Mouse (Mus musculus): ENCODE measurements at regions not wholly inside any gene's neighbourhood (a gene's known extent, or its start where the extent isn't known, plus 50 kb on each side); places are given as distances from the start of the nearest gene placed in this dataset.

DNA sequence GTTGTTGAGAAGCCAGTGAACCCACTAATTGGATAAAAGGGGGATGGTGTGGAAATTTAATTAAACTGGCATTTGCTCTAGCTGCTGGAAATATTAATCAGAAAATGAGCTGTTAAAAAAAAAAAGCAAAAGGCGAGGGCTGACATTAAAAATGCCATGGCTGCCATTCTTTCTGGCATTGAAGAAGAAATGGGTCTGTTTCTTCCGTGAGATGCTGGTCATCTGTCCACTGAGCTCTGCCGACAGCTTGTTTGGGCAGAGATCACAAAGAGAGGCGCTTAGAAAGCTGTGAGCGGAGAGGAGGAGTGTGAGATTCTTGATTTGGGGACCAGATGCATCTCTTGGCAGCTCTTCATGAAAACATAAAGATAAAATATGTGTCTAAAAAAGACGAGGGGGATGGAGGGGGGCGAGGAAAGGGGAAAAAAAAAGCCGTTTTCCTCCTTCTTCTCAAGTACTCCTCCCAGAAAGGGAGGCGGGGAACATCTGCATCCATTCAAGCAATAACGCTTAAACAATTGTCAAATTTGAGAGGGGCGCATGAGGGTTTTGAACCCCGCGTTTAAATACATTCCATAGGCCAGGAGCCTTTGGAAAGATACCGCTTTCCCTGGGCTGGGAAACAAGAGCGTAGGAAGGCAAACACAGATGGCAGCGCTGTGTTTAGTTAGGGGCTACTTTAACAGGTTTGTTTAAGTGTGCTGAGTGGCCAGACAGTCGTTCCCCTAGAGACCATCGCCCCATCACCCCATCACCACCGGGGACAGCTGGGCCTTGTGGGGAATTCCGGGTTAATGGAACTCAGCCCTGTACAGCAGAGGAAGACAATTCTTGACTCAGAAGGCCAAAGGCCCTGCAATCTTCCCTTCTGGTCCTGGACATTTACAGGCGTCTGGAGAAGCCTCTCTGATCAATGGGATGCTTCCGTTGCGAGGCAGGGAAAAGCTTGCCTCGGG is 109.2 kb upstream of the Slit3 start:
- 61% methylated on average over 24 of the region's 24 CpGs for whole genome bisulfite sequencing (ENCODE audit: insufficient replicate concordance)
- Histone ChIP-seq H3K4me2 (no peak overlapping the region), H3K4me3 (replicated peaks) (no peak overlapping the region), H3K9me3 (replicated peaks) (no peaks in the 10 kb centered on the region), H3K27ac (no peak overlapping the region), H3K4me1 (replicated peaks) (no peaks in the 10 kb centered on the region), H3K36me3 (no peaks in the 10 kb centered on the region), H3K9ac (no peak overlapping the region), H3K27me3 (no peaks in the 10 kb centered on the region; the same call in 1 of the 2 replicates)
- ATAC-seq (ENCODE audit: low read depth) (no peak), DNase-seq (no peak)

DNA sequence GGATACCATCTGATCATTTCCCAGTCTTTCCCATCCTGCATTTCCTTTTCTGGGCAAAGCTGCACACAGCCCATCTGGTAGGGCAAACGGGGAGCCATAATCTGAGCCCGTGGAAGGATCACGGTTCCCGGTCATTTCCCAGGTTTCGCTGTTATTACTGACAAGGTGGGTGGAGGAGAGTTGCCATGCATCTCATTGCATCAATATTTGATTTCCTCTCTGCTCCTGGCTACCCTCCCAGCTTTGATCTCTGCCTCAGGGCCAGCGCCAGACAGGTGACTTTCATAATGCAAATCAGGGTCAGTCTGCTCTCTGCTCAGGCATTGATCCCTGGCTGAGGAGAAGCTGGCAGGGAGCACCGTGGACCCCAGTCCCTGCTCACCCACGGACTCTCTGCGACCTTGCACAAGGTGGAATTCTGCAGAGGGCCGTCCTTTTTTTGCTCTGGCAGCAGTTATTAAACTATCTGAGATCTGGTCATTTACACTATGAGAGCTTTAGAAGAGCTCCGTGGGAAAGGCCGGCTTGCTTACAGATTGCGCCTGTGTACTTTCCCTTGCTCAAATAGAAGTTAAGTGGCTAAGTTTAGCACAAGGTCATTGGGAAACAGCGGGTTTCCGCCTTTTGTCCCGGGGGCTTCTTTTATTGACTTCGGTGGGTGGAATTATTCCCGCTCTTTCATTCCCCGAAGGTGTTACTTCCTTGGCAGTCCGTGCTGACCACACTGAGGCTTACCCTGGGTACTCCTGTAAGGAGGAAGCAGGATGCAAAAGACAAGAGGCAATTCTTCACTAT is 114.1 kb upstream of the Slit3 start:
- peak overlapping the region; percentile 15; the same call in 1 of the 2 replicates for H3K27ac ChIP-seq
- H3K4me2 ChIP-seq: peak overlapping the region; percentile 23; the same call in 1 of the 2 replicates
- H3K27me3 ChIP-seq: no peaks in the 10 kb centered on the region; the same call in 1 of the 2 replicates
- H3K36me3 ChIP-seq: no peaks in the 10 kb centered on the region
- no peak for DNase-seq
- no peaks in the 10 kb centered on the region for H3K9me3 ChIP-seq (replicated peaks)
- H3K4me3 ChIP-seq (replicated peaks): no peak overlapping the region
- WGBS (ENCODE audit: insufficient replicate concordance): 21% methylated on average over 20 of the region's 20 CpGs
- no peak overlapping the region for H3K9ac ChIP-seq
- peaks cover 3% of the 10 kb centered on the region for H3K4me1 ChIP-seq (replicated peaks)
- ATAC-seq (ENCODE audit: low read depth): peak; percentile 77

DNA sequence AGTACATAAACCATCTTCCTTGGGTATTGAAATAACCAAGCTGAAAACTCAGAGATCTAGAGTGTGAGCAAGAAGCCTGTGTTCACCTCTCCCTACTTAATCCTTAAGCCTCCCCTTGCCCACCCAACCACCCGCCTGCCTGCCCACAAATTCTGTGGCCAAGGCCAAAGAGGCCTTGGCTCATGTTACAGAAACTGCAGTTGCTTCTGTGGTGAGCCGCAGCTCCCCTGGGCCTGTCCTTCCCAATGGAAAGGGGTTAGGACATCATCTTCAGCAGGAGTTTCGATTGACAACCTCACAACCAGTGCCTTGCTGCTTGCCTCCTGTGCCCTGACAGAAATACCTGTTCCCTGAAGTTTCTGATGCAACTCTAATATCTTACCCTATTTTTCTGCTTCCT is 115.9 kb upstream of the Slit3 start:
- Histone ChIP-seq H3K27me3 (no peaks in the 10 kb centered on the region; the same call in 1 of the 2 replicates), H3K9me3 (replicated peaks) (no peaks in the 10 kb centered on the region), H3K36me3 (no peaks in the 10 kb centered on the region), H3K9ac (no peak overlapping the region), H3K4me2 (no peak overlapping the region), H3K4me3 (replicated peaks) (no peak overlapping the region), H3K27ac (no peak overlapping the region), H3K4me1 (replicated peaks) (peaks cover 3% of the 10 kb centered on the region)
- ATAC-seq (ENCODE audit: low read depth): no peak
- 55% methylated on average over 3 of the region's 3 CpGs for WGBS (ENCODE audit: insufficient replicate concordance)
- DNase-seq: no peak

DNA sequence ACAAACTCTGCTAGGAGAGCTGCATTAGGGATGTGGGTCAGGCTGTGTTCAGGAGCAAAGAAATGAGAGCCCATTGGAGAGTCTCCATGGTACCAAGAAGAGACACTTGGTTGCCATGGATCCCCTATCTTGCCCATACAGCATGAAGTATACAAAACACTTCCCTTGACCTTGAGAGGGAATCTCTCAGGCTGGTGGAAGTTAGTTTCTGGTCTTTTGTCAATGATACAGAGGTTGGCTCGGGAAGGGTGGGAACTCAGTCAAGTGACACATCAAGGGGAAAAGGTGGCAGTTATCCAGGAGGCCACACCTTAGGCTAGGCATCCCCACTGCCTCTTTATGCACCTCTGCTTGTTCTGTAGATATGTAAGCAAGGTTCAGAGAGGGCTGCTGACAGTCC is 116.6 kb upstream of the Slit3 start:
- Histone ChIP-seq H3K4me3 (replicated peaks) (no peak overlapping the region), H3K36me3 (no peaks in the 10 kb centered on the region), H3K27ac (no peak overlapping the region), H3K4me1 (replicated peaks) (peaks cover 3% of the 10 kb centered on the region), H3K9ac (no peak overlapping the region), H3K27me3 (no peaks in the 10 kb centered on the region; the same call in 1 of the 2 replicates), H3K9me3 (replicated peaks) (no peaks in the 10 kb centered on the region), H3K4me2 (no peak overlapping the region)
- DNase-seq (no peak), ATAC-seq (ENCODE audit: low read depth) (no peak)
- WGBS (ENCODE audit: insufficient replicate concordance): 27% methylated on average over 1 of the region's 1 CpGs

DNA sequence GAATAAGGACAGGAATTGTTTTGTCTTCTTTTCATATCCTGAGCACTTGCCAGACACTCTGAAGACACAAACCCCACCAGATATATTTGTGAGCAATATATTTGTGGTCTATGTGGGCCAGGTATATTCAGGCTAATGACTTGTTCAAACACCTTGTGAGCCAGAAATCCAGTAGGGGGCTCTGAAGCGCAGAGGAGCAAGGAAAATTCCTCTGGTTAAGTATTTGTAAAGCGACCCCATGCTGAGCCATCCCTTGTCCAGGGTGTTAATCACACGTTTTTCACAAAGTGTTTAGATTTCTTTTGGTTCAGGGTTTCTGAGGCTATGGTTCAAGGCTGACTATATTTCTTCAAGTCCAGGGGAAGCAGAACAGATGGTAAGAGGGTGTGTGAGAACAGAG is 117.1 kb upstream of the Slit3 start:
- no peak overlapping the region for H3K4me2 ChIP-seq
- peaks cover 3% of the 10 kb centered on the region for H3K4me1 ChIP-seq (replicated peaks)
- no peak overlapping the region for H3K9ac ChIP-seq
- DNase-seq: no peak
- H3K36me3 ChIP-seq: no peaks in the 10 kb centered on the region
- H3K4me3 ChIP-seq (replicated peaks): no peak overlapping the region
- no peak overlapping the region for H3K27ac ChIP-seq
- H3K27me3 ChIP-seq: no peaks in the 10 kb centered on the region; the same call in 1 of the 2 replicates
- no peaks in the 10 kb centered on the region for H3K9me3 ChIP-seq (replicated peaks)
- 23% methylated on average over 3 of the region's 3 CpGs for WGBS (ENCODE audit: insufficient replicate concordance)
- no peak for ATAC-seq (ENCODE audit: low read depth)

DNA sequence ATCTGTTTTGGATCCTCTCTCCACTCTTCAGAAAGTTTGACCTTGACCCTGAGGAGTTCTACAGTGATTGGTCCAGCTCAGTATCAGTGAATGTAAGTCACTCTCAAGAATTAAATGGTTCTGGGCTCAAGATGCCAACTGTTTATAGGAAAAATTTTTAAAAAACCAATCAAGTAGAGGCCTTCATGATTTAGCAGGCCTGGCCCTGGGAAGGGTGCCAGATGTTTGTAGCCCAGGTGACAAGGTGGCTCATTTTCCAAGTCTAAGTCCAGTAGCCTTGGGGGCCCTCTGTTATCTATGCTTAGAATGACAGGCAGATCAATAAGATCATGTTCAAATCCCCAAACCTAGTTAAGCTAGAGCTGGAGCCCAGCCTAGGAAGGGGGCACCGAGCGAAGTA is 123.1 kb upstream of the Slit3 start:
- Histone ChIP-seq H3K4me3 (replicated peaks) (no peak overlapping the region), H3K27me3 (no peaks in the 10 kb centered on the region), H3K36me3 (no peaks in the 10 kb centered on the region), H3K4me1 (replicated peaks) (no peaks in the 10 kb centered on the region), H3K9ac (no peak overlapping the region), H3K27ac (no peak overlapping the region), H3K9me3 (replicated peaks) (no peaks in the 10 kb centered on the region), H3K4me2 (no peak overlapping the region)
- 80% methylated on average over 2 of the region's 2 CpGs for WGBS (ENCODE audit: insufficient replicate concordance)
- DNase-seq (no peak), ATAC-seq (ENCODE audit: low read depth) (no peak)

DNA sequence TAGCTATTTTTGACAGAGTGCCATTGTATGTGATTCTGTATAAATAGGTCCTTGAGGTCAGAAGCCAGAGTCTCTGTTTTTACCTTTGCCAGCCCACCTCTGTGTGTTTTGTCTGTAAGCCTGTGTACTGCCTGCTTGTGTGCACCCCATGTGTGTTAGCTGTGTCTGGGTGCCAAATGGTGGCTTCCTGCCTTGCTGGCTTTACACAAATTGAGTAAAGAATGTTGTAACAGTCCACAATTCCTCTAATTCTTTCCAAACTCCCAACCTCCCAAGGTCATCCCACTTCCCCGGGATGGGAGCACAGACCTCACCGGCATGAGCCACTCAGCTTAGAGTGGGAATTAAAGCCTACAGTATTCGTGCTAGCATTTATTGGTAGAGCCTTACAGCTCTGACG is 125.5 kb upstream of the Slit3 start:
- ATAC-seq (ENCODE audit: low read depth) (no peak), DNase-seq (no peak)
- Histone ChIP-seq H3K9me3 (replicated peaks) (no peaks in the 10 kb centered on the region), H3K4me2 (no peak overlapping the region), H3K9ac (no peak overlapping the region), H3K27ac (no peak overlapping the region), H3K27me3 (no peaks in the 10 kb centered on the region), H3K36me3 (no peaks in the 10 kb centered on the region), H3K4me1 (replicated peaks) (no peaks in the 10 kb centered on the region), H3K4me3 (replicated peaks) (no peak overlapping the region)
- 65% methylated on average over 4 of the region's 4 CpGs for WGBS (ENCODE audit: insufficient replicate concordance)

DNA sequence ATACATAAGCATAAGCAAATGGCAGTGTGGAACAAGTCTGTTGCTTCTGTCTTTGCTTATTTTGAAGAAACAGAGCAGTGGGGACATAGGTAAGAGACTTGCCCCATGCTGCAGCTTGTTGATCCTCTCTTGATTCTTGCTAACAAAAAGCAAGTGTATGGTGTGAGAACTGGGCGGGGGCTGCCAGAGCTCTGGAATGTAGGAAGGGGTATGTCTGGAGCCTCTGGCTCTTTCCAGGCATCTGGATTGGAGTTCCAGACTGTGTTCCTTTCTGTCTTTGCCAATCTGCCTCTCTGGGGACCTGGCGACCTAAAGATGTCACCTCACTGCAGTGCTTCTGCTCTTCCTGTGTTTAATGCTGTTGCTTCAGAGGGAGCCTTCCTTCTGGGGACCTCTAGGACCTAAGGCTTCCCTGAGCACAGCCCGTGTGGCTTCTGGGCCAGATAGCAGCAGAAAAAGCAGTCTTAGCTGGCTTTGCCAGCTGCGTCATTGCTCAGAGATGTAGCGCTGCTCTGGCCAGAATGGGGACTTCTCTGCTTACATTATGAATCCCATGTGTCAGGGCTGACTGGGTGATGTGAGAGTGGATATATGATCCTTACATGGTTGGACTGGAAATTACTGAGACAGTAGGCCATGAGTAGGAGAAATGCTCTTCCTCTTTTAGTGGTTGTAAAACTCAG is 138.1 kb upstream of the Slit3 start:
- 56% methylated on average over 5 of the region's 5 CpGs for WGBS (ENCODE audit: insufficient replicate concordance)
- DNase-seq: no peak
- no peak for ATAC-seq (ENCODE audit: low read depth)

DNA sequence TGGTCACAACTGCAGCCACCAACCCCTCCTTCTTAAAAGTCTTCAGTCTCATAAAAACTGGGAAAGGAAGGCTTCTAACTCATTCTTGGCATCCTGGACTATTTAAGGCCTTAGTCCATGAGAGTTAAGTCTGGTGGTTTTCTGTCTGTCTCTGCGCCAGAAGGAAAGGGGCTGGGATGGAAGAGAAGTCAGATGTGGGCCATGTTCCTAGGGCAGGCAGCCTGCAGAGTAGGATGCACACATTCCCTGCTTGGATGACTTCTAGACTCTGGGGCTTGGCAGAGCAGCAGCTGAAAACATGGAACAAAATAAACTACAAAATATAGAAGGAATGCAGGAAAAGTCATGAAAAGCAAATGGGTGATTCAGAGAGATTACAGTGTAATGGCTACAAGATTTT is 140.8 kb upstream of the Slit3 start:
- Histone ChIP-seq H3K36me3 (no peaks in the 10 kb centered on the region), H3K27ac (no peak overlapping the region), H3K9ac (no peak overlapping the region), H3K9me3 (replicated peaks) (no peaks in the 10 kb centered on the region), H3K4me2 (no peak overlapping the region), H3K27me3 (no peaks in the 10 kb centered on the region), H3K4me1 (replicated peaks) (no peaks in the 10 kb centered on the region), H3K4me3 (replicated peaks) (no peak overlapping the region)
- DNase-seq: no peak
- no peak for ATAC-seq (ENCODE audit: low read depth)
- WGBS (ENCODE audit: insufficient replicate concordance): 78% methylated on average over 1 of the region's 1 CpGs

More for the DNA sequence above, 138.1 kb upstream of the Slit3 start:
- Histone ChIP-seq H3K4me2 (no peak overlapping the region), H3K27me3 (no peaks in the 10 kb centered on the region), H3K9me3 (replicated peaks) (no peaks in the 10 kb centered on the region), H3K36me3 (no peaks in the 10 kb centered on the region), H3K4me3 (replicated peaks) (no peak overlapping the region), H3K27ac (no peak overlapping the region), H3K9ac (no peak overlapping the region), H3K4me1 (replicated peaks) (no peaks in the 10 kb centered on the region)

DNA sequence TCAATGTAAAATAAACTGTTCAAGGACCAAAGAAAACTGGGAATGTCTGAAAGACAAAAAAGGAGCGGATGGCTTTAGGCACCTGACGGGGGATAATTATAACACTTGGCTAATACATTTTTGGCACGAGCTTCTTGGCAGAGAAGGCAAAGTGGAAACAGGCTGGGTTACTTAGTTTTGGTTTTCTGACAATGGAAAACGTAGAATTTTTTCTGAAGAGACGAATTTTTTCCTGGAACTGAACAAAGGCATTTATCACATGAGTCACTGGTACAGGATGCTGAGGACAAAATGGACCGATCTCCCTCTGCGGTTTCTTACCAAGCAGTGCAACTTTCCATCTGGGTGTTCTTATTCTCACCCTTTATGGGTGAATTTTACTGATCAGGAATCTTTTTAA is 143.2 kb upstream of the Slit3 start:
- Histone ChIP-seq H3K9ac (no peak overlapping the region), H3K4me1 (replicated peaks) (no peaks in the 10 kb centered on the region), H3K4me3 (replicated peaks) (no peak overlapping the region), H3K36me3 (no peaks in the 10 kb centered on the region), H3K4me2 (no peak overlapping the region), H3K27ac (no peak overlapping the region), H3K27me3 (no peaks in the 10 kb centered on the region), H3K9me3 (replicated peaks) (no peaks in the 10 kb centered on the region)
- 60% methylated on average over 7 of the region's 7 CpGs for WGBS (ENCODE audit: insufficient replicate concordance)
- ATAC-seq (ENCODE audit: low read depth): no peak
- no peak for DNase-seq

DNA sequence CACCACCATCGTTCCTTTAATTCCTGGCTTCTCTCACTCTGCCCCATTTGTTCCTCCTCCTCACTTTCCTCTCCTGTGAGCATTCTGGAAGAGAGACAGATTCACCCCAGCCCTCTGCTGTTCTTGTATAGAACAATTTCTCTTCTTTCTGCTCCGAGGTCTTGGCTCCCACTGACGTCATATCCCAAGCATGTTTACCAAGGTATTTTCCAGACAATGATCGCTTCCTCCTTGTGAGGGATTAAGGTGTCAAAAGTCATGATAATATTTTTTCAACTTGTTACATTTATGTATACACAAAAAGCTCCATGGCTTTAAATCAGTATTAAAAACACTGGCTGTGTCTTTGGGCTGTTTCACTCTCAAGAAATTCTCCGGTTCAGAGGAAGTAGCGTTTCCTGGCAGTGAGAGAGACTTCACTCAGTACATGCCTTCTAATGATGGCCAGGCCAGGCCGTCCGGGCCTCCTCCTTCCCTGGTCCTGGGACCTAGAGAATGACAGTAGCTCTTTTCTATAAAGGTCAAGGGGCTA is 142.4 kb upstream of the Spdl1 start:
- no peaks in the 10 kb centered on the region for H3K4me1 ChIP-seq (replicated peaks)
- DNase-seq (no peak), ATAC-seq (ENCODE audit: low read depth) (no peak)
- no peak overlapping the region for H3K4me2 ChIP-seq
- H3K36me3 ChIP-seq: no peaks in the 10 kb centered on the region
- no peak overlapping the region for H3K4me3 ChIP-seq (replicated peaks)
- no peak overlapping the region for H3K9ac ChIP-seq
- no peaks in the 10 kb centered on the region for H3K9me3 ChIP-seq (replicated peaks)
- WGBS (ENCODE audit: insufficient replicate concordance): 42% methylated on average over 8 of the region's 8 CpGs
- H3K27me3 ChIP-seq: no peaks in the 10 kb centered on the region
- H3K27ac ChIP-seq: no peak overlapping the region

All from liver, embryonic 13.5 days (tissue).